16 mouse cellular contexts compared by ENCODE assay signal in genomic region chr2:73143732-73144131, GRCm38 (mm10).
"Had no signal": no experiment of that assay in that cellular context is flagged by ENCODE, and none has a peak within 500 bp of the region (broad histone marks: within the 10 kb centered on the region; RNA-seq: fewer than 3 reads in every experiment).

No protein-coding gene starts in this region.

- DNase-seq: kidney, adult 11 months; kidney, postnatal 10 days; lung, embryonic 14.5 days; lung, postnatal 10 days; right cerebral cortex, adult 18-20 months; right cerebral cortex, postnatal 25 days; thymus, adult 18-20 months; thymus, postnatal 14 days had no signal

- H3K4me2 ChIP-seq: liver, embryonic 11.5 days; liver, embryonic 15.5 days; lung, embryonic 14.5 days; neural tube, embryonic 13.5 days had no signal

- H3K36me3 ChIP-seq: limb, embryonic 10.5 days; neural tube, embryonic 13.5 days had no signal

- H3K27ac ChIP-seq: left cerebral cortex, adult 2 months; limb, embryonic 10.5 days; liver, embryonic 15.5 days; macrophage had no signal

- ATAC-seq: midbrain, embryonic 16.5 days had no signal

- H3K27me3 ChIP-seq: liver, embryonic 15.5 days; megakaryocyte, embryonic 14.5 days had no signal

- H3K4me3 ChIP-seq: left cerebral cortex, adult 2 months; limb, embryonic 10.5 days; liver, embryonic 15.5 days; megakaryocyte, embryonic 14.5 days; neural tube, embryonic 13.5 days had no signal

- H3K9ac ChIP-seq: liver, embryonic 15.5 days; lung, embryonic 14.5 days; neural tube, embryonic 13.5 days had no signal

- H3K9me3 ChIP-seq: limb, embryonic 10.5 days; liver, embryonic 15.5 days; megakaryocyte, embryonic 14.5 days; neural tube, embryonic 13.5 days had no signal
